Mouse (Mus musculus) thymus, adult 2 months (tissue): Measurements from ENCODE around the gene Arl15.

Source experiments
- CTCF ChIP-seq: fragments of 200-500 bp; IDR thresholded peaks from 2 replicates; pipeline ENCODE4 v1.5.1; 2012; ENCODE audit warnings: mild to moderate bottlenecking, control low read depth, low read length, moderate library complexity, borderline replicate concordance; ENCODE audit not compliant: control insufficient read depth, poor library complexity, insufficient read depth; ENCODE audit errors: extremely low read depth
- POLR2A ChIP-seq: fragments of 200-500 bp; IDR thresholded peaks from 2 replicates; pipeline ENCODE4 v1.6.1; 2012; ENCODE audit warnings: mild to moderate bottlenecking, low read length, control low read depth, moderate library complexity; ENCODE audit not compliant: control insufficient read depth, poor library complexity, insufficient read depth; ENCODE audit errors: extremely low read depth

- TF ChIP-seq CTCF (no peak), POLR2A (no peak)
Measured at GRCm38 (mm10) chr13:114159634-114160391, 365.5 kb downstream of the Arl15 start.
